Mouse (Mus musculus) retina, postnatal 7 days (tissue): ENCODE data around the gene Oprm1.
A peak's percentile ranks its signal among the peaks of the same experiment; 100 is the strongest.

ENCODE experiments used
- DNase-seq: peaks from one replicate; pipeline ENCODE4 v3.0.0-alpha.2; 2012; ENCODE audit warnings: low read depth, low spot score

Gene Oprm1

GRCm38 (mm10) chr10:7041032-7041431, 282.7 kb downstream of the Oprm1 start:
- no peak for DNase-seq

- DNase-seq: no peak
Observed at GRCm38 (mm10) chr10:7043896-7044295, 285.6 kb downstream of the Oprm1 start.

GRCm38 (mm10) chr10:7047288-7047918, 289.1 kb downstream of the Oprm1 start:
- no peak for DNase-seq

- no peak for DNase-seq
Observed at GRCm38 (mm10) chr10:7047919-7048291, 289.6 kb downstream of the Oprm1 start.

GRCm38 (mm10) chr10:7049901-7050300, 291.6 kb downstream of the Oprm1 start:
- DNase-seq: no peak

GRCm38 (mm10) chr10:7052315-7053017, 294.2 kb downstream of the Oprm1 start, which contains the start of gene Ipcef1:
Gene Ipcef1, minus strand, starts transcription at chr10:7052478.
- DNase-seq: no peak

GRCm38 (mm10) chr10:7054560-7055205, 296.4 kb downstream of the Oprm1 start:
- no peak for DNase-seq

GRCm38 (mm10) chr10:7057546-7057945, 299.2 kb downstream of the Oprm1 start:
- DNase-seq: no peak

- no peak for DNase-seq
Observed at GRCm38 (mm10) chr10:7060326-7060725, 302.0 kb downstream of the Oprm1 start.

- no peak for DNase-seq
Observed at GRCm38 (mm10) chr10:7062993-7063392, 304.7 kb downstream of the Oprm1 start.

- DNase-seq: no peak
Observed at GRCm38 (mm10) chr10:7063752-7064457, 305.6 kb downstream of the Oprm1 start.

- DNase-seq: no peak
Observed at GRCm38 (mm10) chr10:7068608-7069007, 310.3 kb downstream of the Oprm1 start.

- no peak for DNase-seq
Observed at GRCm38 (mm10) chr10:7069090-7069489, 310.8 kb downstream of the Oprm1 start.

GRCm38 (mm10) chr10:7070100-7070835, 312.0 kb downstream of the Oprm1 start:
- DNase-seq: peak; percentile 6

- no peak for DNase-seq
Observed at GRCm38 (mm10) chr10:7070924-7071323, 312.6 kb downstream of the Oprm1 start.

- no peak for DNase-seq
Observed at GRCm38 (mm10) chr10:7074231-7074630, 315.9 kb downstream of the Oprm1 start.

- DNase-seq: no peak
Observed at GRCm38 (mm10) chr10:7075661-7076060, 317.4 kb downstream of the Oprm1 start.

- DNase-seq: peak; percentile 6
Observed at GRCm38 (mm10) chr10:7076201-7076600, 317.9 kb downstream of the Oprm1 start.

GRCm38 (mm10) chr10:7076662-7077211, 318.4 kb downstream of the Oprm1 start:
- no peak for DNase-seq

- no peak for DNase-seq
Observed at GRCm38 (mm10) chr10:7077389-7077808, 319.1 kb downstream of the Oprm1 start.

GRCm38 (mm10) chr10:7077971-7078370, 319.7 kb downstream of the Oprm1 start:
- no peak for DNase-seq
